Mouse (Mus musculus) cerebellum, adult 9-10 months (tissue): Measurements from ENCODE around the gene Itgae.

Experiments used
- DNase-seq: peaks from one replicate; pipeline ENCODE4 v3.0.0; 2022

Gene Itgae

GRCm38 (mm10) chr11:73090283-73090682 lies at the start of gene Itgae:
TSS of gene Itgae (plus strand) at chr11:73090583.
- DNase-seq, result no peak

GRCm38 (mm10) chr11:73044229-73044755 lies 46.1 kb upstream of the Itgae start:
- peak; percentile 13 for DNase-seq

DNA sequence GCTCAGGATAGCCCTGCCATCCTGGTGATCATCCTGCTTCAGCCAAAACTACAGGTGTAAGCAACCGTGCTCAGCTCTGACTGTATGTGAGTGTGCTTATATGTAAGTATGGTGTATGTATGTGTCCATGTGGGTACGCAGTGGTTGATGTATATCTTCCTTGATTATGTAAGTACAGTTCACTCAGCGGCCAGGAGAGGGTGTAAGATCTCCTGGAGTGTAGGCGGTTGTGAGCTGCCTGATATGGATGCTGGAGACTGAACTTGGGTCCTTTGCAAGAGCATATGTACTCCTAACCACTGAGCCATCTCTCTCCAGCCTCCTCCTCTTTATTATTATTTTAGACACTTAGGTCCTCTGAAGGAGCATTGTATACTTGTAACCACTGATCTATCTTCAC lies 45.6 kb upstream of the Itgae start:
- peak; percentile 15 for DNase-seq

DNA sequence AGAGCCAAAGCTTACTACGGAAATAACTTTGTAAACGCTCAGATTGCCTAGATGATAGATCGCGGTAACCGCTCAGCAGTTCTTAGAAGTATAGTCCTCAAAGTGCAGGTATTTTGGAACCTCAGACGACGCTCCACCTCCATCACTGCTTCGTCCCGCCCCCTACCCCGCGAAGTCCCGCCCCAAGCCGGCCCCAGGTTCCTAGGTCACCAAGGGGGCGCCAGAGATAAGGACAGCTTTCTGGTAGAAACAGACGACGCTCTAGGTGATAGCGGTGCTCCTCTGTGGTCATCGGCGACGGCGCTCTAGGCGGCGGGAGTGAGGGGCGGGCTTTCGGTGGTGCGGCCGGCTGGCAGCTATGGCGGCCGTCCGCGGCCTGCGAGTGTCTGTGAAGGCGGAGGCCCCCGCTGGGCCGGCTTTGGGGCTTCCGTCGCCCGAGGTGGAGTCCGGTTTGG lies 42.8 kb upstream of the Itgae start, which contains the start of gene Ncbp3:
Ncbp3 (plus strand) TSS at position 242 of the 455 bp plus-strand sequence.
- DNase-seq, result peak; percentile 97

- DNase-seq, result no peak
Observed at GRCm38 (mm10) chr11:73048030-73048876, 42.1 kb upstream of the Itgae start.

DNA sequence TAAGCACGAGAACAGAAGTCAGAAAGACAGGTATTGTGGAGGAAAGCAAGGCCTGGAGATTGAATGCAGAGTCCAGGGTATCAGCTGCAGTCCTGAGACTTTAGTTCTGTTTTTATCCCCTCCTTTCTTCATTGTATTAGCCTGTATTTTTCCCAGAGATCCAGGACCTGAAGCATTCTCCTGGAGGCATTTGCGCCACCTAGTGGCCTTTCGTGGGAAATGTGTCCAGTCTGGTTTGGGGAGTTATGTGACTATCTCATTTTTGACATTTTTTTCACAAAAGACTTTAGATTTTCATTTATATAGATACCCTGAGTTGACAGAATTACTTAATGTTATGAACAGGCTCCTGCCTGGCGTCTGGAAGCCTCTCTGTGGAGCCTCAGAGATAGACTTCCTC lies 41.0 kb upstream of the Itgae start:
- DNase-seq, result peak; percentile 85

DNA sequence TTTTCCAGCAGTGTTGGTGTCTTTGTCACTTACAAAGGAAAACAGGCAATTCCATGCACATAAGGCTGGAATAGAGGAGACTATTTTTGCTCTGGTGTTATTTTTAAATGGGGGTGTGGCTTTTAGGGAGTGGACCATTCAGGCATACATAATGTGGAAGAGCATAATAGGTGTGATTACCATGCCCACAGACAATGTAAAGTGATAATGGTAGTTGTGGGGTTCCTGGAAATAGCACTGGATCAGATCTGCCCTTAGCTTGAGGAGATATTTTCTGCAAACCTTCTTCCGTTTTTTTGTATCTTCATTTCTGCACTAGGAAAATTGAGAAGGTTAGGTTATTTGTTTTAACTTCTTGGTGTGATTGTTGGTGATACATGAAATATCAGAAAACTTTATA lies 37.6 kb upstream of the Itgae start:
- DNase-seq, result no peak

DNA sequence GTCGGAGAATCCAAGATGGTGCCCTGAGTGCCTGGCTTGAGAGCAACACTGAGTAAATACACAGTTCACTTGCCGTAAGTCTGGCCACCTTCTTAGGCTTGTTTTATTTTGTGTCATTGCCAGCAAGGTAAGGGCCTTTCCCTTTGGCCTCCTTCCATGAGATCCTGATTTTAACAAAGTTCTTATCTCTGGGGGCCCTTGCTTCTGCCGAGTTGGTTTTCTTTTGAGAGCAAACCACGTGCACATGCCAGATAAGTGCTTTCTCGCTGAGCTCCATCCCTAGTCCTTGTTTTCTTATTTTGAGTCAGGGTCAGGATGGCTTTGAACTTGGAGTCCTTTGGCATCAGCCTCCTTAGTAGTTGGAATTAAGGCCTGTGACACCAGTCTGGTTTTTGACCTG lies 32.7 kb upstream of the Itgae start:
- no peak for DNase-seq

DNA sequence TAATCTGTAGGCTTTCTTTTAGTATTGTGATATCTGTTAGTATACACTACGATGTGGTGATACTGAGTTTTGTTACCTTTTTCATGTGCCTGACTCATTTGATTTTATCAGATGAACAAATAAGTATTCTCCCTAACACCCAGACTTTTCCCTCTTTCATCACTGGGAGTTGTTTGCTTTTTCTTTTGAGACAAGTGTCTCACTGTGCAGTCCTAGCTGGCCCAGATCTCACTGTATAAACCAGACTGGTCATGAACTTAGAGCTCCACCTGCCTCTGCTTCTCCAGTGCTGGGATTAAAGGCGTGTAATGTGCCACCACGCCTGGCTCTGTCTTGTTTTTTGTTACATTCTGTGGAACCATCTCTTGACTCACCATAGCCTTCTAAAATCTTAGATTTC lies 30.8 kb upstream of the Itgae start:
- no peak for DNase-seq

DNA sequence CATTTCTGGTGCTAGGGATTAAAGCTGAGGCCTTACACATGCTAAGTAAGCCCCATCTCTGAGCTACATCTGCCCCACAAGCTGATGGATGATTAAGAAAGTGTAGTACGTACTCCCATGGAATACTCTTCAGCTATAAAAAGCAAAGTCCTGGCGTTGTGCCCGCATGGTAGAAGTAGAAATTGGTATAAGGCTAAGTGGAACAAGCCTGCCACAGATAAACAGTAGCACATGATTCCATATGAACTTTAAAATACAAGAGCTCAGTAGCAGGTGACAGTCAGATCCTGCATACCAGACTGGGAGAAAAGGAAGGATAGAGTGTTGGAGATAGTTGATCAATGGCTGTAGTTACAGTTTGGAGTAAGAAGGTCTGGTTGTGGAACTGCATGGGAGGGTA lies 29.0 kb upstream of the Itgae start:
- DNase-seq, result no peak

DNA sequence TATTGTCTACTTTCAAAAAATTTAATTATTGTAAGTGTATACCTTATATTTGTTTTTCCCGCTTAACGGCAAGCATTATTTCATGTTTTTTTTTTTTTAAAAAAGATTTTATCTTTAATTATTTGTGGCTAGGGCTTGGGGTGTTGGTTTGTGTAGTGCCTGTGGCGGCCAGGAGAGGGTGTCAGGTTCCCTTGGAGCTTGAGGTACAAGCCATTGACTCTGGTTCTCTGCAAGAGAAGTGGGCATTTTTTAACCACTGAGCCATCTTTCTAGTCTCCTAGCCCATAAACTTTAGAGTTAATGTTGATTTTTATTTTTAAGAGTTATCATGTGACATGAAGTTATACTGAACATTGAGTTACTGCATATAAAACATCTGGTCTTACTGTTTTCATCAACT lies 18.5 kb upstream of the Itgae start:
- no peak for DNase-seq

DNA sequence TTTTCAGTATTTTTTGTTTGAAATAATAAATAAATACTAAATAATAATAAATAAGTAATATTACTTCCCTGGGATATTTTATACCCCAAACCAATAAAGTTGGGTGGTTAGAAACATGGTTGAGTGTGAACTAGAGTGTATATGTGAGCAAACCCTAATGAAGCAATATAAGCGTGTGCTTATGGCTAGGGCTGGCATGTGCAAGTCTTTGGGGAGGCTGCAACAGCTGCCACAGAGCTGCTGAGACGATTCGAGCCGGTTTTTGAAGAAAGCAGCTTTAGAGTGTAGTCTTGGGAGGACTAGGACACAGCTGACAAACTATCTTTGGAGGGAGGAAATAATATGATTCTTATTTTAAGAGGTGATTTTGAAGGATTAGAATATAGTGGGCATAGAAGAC lies 14.1 kb upstream of the Itgae start:
- DNase-seq, result no peak

- no peak for DNase-seq
Observed at GRCm38 (mm10) chr11:73076733-73077132, 13.7 kb upstream of the Itgae start.

DNA sequence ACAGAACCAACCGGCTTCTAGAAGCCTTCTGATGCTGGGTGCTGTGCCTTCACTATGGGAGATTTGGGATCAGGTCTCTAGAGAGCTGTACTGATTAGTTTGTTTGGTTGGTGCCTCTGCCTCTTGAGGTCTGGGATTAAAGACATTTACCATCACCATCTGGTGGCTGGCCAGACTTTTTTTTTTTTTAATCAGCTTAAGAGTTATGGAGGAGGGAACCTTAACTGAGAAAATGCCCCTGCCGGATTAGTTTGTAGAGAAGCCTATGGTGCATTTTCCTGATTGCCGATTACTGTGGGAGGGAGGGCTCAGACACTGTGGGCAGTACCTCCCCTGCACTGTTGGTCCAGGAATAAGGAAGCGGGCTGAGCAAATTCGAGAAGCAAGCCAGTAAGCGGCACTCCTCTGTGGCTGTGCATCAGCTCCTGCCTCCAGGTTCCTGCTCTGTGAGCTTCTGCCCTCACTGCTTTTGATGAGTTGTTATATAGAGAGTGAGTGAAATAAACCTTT lies 13.1 kb upstream of the Itgae start:
- no peak for DNase-seq

DNA sequence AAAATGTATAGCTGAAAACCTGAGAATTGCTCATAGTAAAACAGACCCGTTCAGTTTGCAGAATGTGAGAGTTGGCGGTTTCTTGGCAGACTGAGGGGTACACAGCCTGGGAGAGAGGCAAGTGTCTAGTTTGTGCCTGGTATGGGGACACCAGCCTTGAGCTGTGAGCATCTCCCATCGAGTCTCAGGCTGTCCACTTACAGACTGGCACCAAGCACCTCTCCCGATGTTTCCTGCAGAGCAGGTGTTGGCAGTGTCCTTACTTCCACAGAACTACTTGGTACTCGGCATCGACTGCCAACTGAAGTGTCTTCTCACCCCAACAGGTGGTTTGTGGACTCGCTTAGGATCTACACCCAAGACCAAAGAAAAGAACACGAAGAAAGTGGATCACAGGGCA lies 11.8 kb upstream of the Itgae start:
- DNase-seq, result no peak

- DNase-seq, result no peak
Observed at GRCm38 (mm10) chr11:73080306-73080705, 10.1 kb upstream of the Itgae start.

DNA sequence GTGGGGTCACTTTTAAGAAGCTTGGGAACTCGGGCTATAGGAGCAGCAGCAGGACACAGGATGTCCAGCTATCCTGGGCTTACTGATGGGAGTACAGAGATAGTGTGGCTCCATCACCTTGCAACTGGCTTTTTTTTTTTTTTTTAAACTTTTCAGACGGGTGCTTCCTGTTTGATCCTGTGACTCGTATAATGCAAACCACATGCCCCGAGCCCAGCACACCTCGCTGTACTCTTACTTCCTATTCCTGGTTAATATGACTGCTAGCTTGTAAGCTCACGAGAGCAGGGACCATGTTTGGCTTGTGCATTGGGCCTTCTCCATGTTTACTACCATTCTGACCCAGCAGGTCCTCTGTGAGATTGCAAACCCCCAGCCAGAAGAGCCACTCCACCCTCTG lies 6.1 kb upstream of the Itgae start:
- DNase-seq, result no peak

DNA sequence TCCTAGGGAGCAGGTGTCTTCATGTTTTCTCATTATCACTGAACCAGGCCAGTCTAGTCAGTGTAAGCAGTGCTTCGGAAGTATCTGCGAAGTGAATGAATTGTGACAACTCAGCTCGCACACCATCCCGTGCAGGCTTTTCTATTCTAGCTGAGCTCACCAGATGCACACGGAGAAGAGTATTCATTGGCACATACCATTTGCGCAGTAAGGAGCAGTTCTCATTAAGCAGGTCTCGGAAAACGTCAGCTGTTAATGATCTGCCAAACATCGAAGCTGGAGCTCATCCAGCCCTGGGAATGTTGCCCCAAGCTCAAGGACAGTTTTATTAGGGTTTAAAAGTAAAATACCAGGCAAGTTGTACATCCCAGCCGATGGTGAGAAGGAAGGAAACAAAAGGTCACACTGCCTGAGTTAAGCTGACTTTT lies 5.6 kb upstream of the Itgae start:
- peak; percentile 10 for DNase-seq

DNA sequence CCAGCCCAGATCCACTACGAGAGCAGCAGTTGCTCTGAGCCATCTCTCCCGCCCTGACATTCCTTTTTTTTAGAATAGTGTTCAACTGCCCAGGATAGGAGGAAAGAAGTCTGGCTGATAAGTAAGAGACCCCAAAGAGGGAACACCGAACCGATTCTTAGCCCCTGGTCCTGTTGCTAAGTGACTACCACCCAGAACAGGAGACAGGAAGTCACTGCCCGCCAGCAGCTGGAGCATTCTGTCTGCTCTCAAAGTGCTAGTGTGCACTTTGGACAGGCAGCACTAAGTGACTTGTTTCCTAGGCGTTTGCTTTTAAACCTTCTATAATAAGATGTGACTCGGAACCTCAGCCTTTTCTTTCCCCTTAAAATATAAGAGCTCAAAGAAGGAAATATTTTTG lies 5.0 kb upstream of the Itgae start:
- DNase-seq, result no peak

DNA sequence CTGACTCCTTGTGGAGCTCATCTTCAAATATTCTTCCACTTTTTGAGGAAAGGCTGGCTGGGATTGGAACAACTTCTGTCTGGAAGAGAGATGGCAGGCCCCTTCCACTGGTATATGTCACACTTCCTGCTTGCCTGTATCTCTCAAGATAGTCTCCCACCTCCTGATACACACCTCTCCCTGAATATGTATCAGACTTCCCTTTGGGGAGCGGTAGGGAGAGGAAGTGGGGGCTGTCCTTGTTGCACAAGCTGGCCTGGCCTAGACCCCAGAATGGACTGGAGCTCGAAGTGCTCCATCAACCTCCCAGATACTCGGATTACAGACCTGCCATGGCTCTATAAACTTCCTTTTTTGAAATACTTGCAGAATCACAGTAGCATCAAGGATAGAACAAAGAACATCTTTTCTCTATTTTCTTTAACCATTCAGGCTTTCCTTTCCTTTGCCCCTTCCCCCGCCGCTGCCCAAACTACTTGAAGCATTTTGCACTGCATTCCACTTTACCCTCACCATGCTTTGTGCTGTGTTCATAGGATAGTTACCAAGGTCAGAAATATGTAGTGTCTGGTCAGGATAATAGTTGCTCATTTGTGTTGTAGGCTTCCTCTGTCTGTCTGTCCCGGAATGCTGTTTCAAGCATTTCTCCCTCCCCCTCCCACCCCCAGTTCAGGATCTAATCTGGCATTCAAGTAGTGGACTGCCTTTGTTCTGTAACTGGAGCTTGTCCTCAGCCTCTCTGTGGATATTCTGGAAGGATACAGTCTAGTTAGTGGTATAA lies 2.5 kb upstream of the Itgae start:
- DNase-seq, result no peak

DNA sequence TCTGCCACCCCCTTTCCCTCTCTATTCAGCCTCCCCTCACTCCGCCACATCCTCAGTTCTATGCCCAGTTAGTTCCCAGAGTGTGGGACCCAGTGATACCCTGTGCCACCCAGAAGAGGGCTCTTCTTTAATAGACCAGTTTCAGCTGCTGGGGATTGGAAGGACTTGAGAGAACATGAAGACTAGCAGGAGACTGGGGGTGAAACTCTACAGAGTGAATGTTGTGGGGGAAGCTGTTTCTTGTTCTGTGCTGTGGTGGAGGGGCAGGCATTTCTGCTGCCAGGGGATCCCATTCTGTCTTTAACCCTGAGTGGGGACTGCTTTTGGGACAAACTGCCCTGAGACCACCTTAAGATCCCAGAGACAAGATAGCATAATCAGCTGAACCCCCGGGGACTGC lies 443 bp downstream of the Itgae start:
- no peak for DNase-seq

DNA sequence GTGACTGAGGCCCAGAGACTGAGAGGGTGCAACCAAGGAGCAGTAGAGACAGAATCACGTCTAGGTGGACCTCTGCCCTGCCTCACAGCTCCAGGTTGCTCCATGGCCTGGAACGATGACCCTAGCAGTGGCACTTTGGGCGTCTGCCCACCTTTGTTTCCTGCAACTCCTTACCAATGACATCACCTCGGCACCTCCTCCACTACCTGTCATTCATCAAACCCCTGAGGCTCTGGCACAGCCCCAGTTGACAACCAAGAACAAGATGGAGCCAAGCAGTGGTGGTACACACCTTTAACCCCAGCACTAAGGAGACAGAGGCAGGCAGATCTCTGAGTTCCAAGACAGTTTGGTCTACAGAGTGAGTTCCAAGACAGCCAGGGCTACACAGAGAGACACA lies 1.7 kb downstream of the Itgae start:
- no peak for DNase-seq

- DNase-seq, result no peak
Observed at GRCm38 (mm10) chr11:73092877-73093276, 2.5 kb downstream of the Itgae start.
